Mouse (Mus musculus): ENCODE measurements around the gene Sh3gl3. TPM values are rescaled to one million over a fixed set of nuclear protein-coding genes. Genes with fewer than 3 reads are reported as not detected.

Gene Sh3gl3
- polyA plus RNA-seq, 1 experiment from 2014 or later = 2.5 TPM

DNA sequence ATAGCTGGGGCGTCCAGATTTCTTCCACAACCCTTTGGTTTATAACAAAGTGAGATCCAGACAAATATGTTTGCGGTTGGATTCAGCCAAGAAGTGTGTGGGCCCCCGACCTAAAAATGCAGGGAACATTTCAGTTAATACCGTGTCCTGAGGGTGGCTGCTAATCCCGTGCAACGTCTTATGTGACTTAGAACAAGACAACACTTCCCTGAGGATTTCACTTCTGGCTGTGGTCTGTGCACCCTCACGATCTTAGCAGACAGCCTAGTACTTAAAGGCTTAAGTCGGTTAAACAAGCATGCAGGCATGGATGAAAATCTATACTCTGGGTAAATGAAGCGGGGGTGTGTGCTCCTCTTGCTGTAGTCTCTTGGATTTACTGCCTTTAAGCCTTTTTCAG lies 164.5 kb downstream of the Sh3gl3 start:
- no peak for ATAC-seq
- 82% methylated on average over 9 of the region's 9 CpGs for WGBS

DNA sequence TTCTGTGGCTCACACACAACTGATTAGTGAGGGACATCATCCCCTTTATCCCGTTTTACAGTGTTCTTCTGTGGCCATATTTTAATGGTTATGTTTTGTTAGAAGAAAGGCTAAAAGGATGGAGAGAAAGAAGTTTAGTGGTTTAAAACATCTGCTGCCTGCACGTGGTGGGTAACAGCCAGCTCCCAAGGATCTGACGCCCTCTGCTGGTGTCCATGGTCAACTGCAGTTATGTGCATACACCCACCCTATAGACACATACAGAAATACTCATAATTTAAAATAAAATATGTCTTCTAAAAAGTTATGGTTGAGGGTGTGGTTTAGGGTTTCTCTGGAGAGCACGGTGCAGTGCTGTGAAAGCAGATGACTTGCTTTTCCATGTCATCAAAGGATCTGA lies 164.9 kb downstream of the Sh3gl3 start:
- H3K4me1 ChIP-seq (ENCODE audit: insufficient read depth, low read depth, low read length) = peaks cover 6% of the 10 kb centered on the region; the same call in 1 of the 2 replicates
- H3K9me3 ChIP-seq (ENCODE audit: low read length) = no peaks in the 10 kb centered on the region
- H3K36me3 ChIP-seq (ENCODE audit: insufficient read depth, low read length) = no peaks in the 10 kb centered on the region
- no peak overlapping the region for H3K4me3 ChIP-seq (ENCODE audit: low read depth, low read length)
- TF ChIP-seq CTCF (IDR thresholded peaks at IDR 0.05) = peak; percentile 24; the same call in 1 of the 2 replicates
- TF ChIP-seq EP300 (IDR thresholded peaks at IDR 0.05) = no peak
- H3K4me2 ChIP-seq (replicated peaks; ENCODE audit: low read depth, low read length) = no peak overlapping the region
- ATAC-seq (no peak), DNase-seq (ENCODE audit: low spot score) (no peak)
- WGBS = 81% methylated on average over 4 of the region's 4 CpGs
- H3K9ac ChIP-seq (replicated peaks; ENCODE audit: low read depth) = no peak overlapping the region
- H3K27ac ChIP-seq (ENCODE audit: low read length) = no peak overlapping the region
- H3K27me3 ChIP-seq (replicated peaks; ENCODE audit: insufficient read depth, low read length) = peaks cover 33% of the 10 kb centered on the region

More for the DNA sequence above, 164.5 kb downstream of the Sh3gl3 start:
- Histone ChIP-seq H3K4me2 (replicated peaks; ENCODE audit: low read depth, low read length) (no peak overlapping the region), H3K4me3 (ENCODE audit: low read depth, low read length) (no peak overlapping the region), H3K27me3 (replicated peaks; ENCODE audit: insufficient read depth, low read length) (peaks cover 33% of the 10 kb centered on the region), H3K27ac (ENCODE audit: low read length) (no peak overlapping the region), H3K9ac (replicated peaks; ENCODE audit: low read depth) (no peak overlapping the region), H3K9me3 (ENCODE audit: low read length) (no peaks in the 10 kb centered on the region), H3K36me3 (ENCODE audit: insufficient read depth, low read length) (no peaks in the 10 kb centered on the region), H3K4me1 (ENCODE audit: insufficient read depth, low read depth, low read length) (peaks cover 6% of the 10 kb centered on the region; the same call in 1 of the 2 replicates)
- DNase-seq (ENCODE audit: low spot score) = no peak
- TF ChIP-seq EP300 (IDR thresholded peaks at IDR 0.05) = no peak
- no peak for TF ChIP-seq CTCF (IDR thresholded peaks at IDR 0.05)

DNA sequence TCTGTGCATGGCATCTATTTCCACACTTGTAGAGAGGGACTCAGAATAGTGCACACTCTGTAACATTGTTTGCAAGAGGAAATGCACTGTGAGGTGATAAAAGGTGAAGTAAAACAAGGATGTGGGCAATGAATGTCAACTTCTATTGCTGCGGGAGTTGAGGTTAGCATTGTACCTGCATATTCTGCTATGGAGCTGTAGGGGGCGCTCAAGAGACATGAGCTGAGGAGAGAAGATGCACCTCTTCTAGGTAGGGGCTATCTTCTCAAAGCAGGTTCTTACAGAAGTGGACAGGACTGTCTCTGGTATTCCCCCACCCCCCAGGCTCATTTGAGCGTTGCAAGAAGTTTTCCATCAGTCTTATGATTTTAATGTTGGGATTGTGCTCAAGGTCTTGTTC lies 165.6 kb downstream of the Sh3gl3 start:
- TF ChIP-seq EP300 (IDR thresholded peaks at IDR 0.05) (no peak), CTCF (IDR thresholded peaks at IDR 0.05) (peak; percentile 75)
- H3K9me3 ChIP-seq (ENCODE audit: low read length) = no peaks in the 10 kb centered on the region
- WGBS = 47% methylated on average over 3 of the region's 3 CpGs
- no peak for DNase-seq (ENCODE audit: low spot score)
- no peaks in the 10 kb centered on the region for H3K36me3 ChIP-seq (ENCODE audit: insufficient read depth, low read length)
- no peak overlapping the region for H3K27ac ChIP-seq (ENCODE audit: low read length)
- H3K27me3 ChIP-seq (replicated peaks; ENCODE audit: insufficient read depth, low read length) = peaks cover 27% of the 10 kb centered on the region
- no peak overlapping the region for H3K4me2 ChIP-seq (replicated peaks; ENCODE audit: low read depth, low read length)
- H3K4me3 ChIP-seq (ENCODE audit: low read depth, low read length) = no peak overlapping the region
- H3K9ac ChIP-seq (replicated peaks; ENCODE audit: low read depth) = no peak overlapping the region
- peaks cover 6% of the 10 kb centered on the region; the same call in 1 of the 2 replicates for H3K4me1 ChIP-seq (ENCODE audit: insufficient read depth, low read depth, low read length)
- no peak for ATAC-seq

DNA sequence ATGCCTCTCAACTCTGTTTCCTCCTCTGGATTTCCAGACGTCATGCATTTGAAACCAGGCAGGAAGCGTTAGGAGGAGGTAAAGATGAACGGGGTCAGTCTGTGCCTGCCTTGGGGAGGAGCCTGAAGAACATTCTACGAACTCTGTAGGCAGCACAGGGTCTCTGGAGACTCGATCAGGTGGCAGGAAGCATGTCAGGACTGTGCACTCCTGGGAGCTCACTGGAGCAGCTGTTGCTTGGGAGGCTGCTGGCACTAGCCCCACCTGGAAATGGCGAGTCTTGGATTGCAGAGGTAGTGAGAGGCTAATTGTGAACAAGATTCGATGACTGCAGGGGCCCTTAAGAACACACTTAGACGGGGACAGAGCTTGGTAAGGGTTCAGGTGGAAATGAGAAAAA lies 167.8 kb downstream of the Sh3gl3 start:
- DNase-seq (ENCODE audit: low spot score) = no peak
- WGBS = 22% methylated on average over 8 of the region's 8 CpGs
- Histone ChIP-seq H3K4me1 (ENCODE audit: insufficient read depth, low read depth, low read length) (no peaks in the 10 kb centered on the region), H3K9ac (replicated peaks; ENCODE audit: low read depth) (no peak overlapping the region), H3K27me3 (replicated peaks; ENCODE audit: insufficient read depth, low read length) (peaks cover 5% of the 10 kb centered on the region; the same call in 1 of the 2 replicates), H3K9me3 (ENCODE audit: low read length) (no peaks in the 10 kb centered on the region), H3K27ac (ENCODE audit: low read length) (no peak overlapping the region), H3K4me3 (ENCODE audit: low read depth, low read length) (no peak overlapping the region), H3K4me2 (replicated peaks; ENCODE audit: low read depth, low read length) (no peak overlapping the region), H3K36me3 (ENCODE audit: insufficient read depth, low read length) (no peaks in the 10 kb centered on the region)
- no peak for ATAC-seq
- no peak for TF ChIP-seq EP300 (IDR thresholded peaks at IDR 0.05)
- no peak for TF ChIP-seq CTCF (IDR thresholded peaks at IDR 0.05)

DNA sequence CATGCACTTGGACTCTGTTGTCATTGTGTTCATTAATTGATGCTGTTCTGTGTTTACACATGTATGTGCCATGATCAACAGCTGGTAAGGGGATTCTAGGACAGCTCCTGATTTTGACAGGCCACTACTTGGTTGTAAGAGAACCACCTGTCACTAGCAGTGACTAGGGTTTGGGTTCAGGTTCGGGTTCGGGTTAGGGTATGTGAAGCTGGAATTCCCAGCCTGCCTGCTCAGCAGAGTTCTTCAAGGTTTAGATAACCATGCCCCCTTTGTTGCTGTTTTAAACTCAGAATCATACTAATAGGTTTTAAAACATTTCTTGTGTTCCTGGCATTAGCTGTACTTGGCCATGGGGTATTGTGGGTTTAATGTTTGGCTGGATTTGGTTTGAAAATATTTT lies 173.1 kb downstream of the Sh3gl3 start:
- TF ChIP-seq EP300 (IDR thresholded peaks at IDR 0.05) (no peak), CTCF (IDR thresholded peaks at IDR 0.05) (no peak)
- DNase-seq (ENCODE audit: low spot score) = no peak
- H3K4me2 ChIP-seq (replicated peaks; ENCODE audit: low read depth, low read length) = no peak overlapping the region
- no peak overlapping the region for H3K27ac ChIP-seq (ENCODE audit: low read length)
- H3K4me3 ChIP-seq (ENCODE audit: low read depth, low read length) = no peak overlapping the region
- no peaks in the 10 kb centered on the region for H3K36me3 ChIP-seq (ENCODE audit: insufficient read depth, low read length)
- no peaks in the 10 kb centered on the region for H3K27me3 ChIP-seq (replicated peaks; ENCODE audit: insufficient read depth, low read length)
- WGBS = 66% methylated on average over 2 of the region's 2 CpGs
- H3K9ac ChIP-seq (replicated peaks; ENCODE audit: low read depth) = no peak overlapping the region
- no peaks in the 10 kb centered on the region for H3K9me3 ChIP-seq (ENCODE audit: low read length)
- no peak for ATAC-seq
- H3K4me1 ChIP-seq (ENCODE audit: insufficient read depth, low read depth, low read length) = no peaks in the 10 kb centered on the region

DNA sequence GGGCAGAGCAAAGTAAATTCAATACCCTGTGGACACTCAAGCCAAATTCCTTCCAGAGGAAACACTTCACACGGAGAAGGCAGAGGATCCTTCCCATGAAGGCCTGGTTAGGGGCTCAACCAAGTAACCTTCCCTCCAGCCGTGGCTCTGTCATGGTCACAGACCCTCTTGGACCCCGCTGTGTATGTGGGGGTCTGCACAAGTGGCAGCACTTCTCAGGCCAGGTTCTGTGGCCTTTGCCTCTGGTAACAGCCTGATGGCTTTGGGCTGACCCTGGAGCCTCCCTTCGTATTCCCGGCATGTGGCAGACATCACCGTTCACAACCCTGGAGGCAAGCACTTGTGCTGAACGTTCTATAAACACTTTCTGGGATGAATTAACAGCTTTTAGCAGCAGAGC lies 176.2 kb downstream of the Sh3gl3 start:
- Histone ChIP-seq H3K27me3 (replicated peaks; ENCODE audit: insufficient read depth, low read length) (no peaks in the 10 kb centered on the region), H3K9ac (replicated peaks; ENCODE audit: low read depth) (no peak overlapping the region), H3K36me3 (ENCODE audit: insufficient read depth, low read length) (no peaks in the 10 kb centered on the region), H3K27ac (ENCODE audit: low read length) (no peak overlapping the region), H3K4me2 (replicated peaks; ENCODE audit: low read depth, low read length) (no peak overlapping the region), H3K4me1 (ENCODE audit: insufficient read depth, low read depth, low read length) (no peaks in the 10 kb centered on the region), H3K4me3 (ENCODE audit: low read depth, low read length) (no peak overlapping the region), H3K9me3 (ENCODE audit: low read length) (no peaks in the 10 kb centered on the region)
- ATAC-seq (no peak), DNase-seq (ENCODE audit: low spot score) (no peak)
- TF ChIP-seq CTCF (IDR thresholded peaks at IDR 0.05) (no peak), EP300 (IDR thresholded peaks at IDR 0.05) (no peak)
- 44% methylated on average over 7 of the region's 7 CpGs for WGBS

DNA sequence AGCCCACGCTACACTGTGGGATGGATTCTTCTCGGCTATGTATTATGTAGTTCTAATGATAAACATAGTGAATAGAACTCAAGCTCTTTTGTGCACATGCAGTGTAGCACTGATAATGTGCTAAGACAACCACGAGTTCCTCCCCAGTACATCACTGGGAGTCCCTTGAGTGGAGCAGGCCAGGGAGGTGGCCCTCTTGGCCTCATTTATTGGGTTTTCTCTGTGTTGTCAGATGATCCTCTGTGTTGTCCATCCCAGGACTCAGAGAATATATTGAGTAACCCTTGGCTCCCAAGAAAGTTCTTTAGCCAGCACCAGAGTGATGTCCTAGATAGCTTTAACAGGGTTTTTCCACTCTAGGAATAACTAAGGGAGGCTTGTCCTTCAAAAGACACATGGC lies 176.8 kb downstream of the Sh3gl3 start:
- DNase-seq (ENCODE audit: low spot score) (no peak), ATAC-seq (no peak)

More for the DNA sequence above, 176.8 kb downstream of the Sh3gl3 start:
- no peaks in the 10 kb centered on the region for H3K27me3 ChIP-seq (replicated peaks; ENCODE audit: insufficient read depth, low read length)
- no peaks in the 10 kb centered on the region for H3K9me3 ChIP-seq (ENCODE audit: low read length)
- no peak overlapping the region for H3K9ac ChIP-seq (replicated peaks; ENCODE audit: low read depth)
- H3K4me1 ChIP-seq (ENCODE audit: insufficient read depth, low read depth, low read length) = no peaks in the 10 kb centered on the region
- no peak overlapping the region for H3K4me3 ChIP-seq (ENCODE audit: low read depth, low read length)
- no peak overlapping the region for H3K4me2 ChIP-seq (replicated peaks; ENCODE audit: low read depth, low read length)
- H3K27ac ChIP-seq (ENCODE audit: low read length) = no peak overlapping the region
- no peaks in the 10 kb centered on the region for H3K36me3 ChIP-seq (ENCODE audit: insufficient read depth, low read length)
- WGBS = 78% methylated on average over 3 of the region's 3 CpGs
- TF ChIP-seq CTCF (IDR thresholded peaks at IDR 0.05) (no peak), EP300 (IDR thresholded peaks at IDR 0.05) (no peak)

Other genes with a start within 250 kb of the Sh3gl3 start
- gene Hdgfl3, start 239.4 kb upstream of the Sh3gl3 start, polyA plus RNA-seq (2015; fragmentation: Nextera tagmentation; extraction: Ambion mirVana) = 6.1 and 6.4 TPM in 2 replicates
- 0.58 and 0.61 TPM in 2 replicates for gene Bnc1, start 181.5 kb upstream of the Sh3gl3 start, polyA plus RNA-seq (2015; fragmentation: Nextera tagmentation; extraction: Ambion mirVana)
- gene Adamtsl3, start 161.9 kb downstream of the Sh3gl3 start, polyA plus RNA-seq (2015; fragmentation: Nextera tagmentation; extraction: Ambion mirVana) = 2.4 and 2.5 TPM in 2 replicates

Data from lung, postnatal 0 days (tissue).